Mouse (Mus musculus) neural tube, embryonic 14.5 days (tissue): ENCODE measurements at regions not wholly inside any gene's neighbourhood (a gene's known extent, or its start where the extent isn't known, plus 50 kb on each side); places are given as distances from the start of the nearest gene placed in this dataset.
"Not testable (repeated sequence)": the region's sequence is repeated elsewhere in the genome, so short reads cannot be mapped to it uniquely, and the experiment has no call there.

Experiments
- ATAC-seq: fragments of 200-750 bp; cut with Nextera tagmentation; 2 replicates; pipeline ENCODE4 v1.8.0; 2017; ENCODE audit warnings: low read depth, mild to moderate bottlenecking, moderate TSS enrichment, moderate library complexity
- H3K27ac ChIP-seq: fragments of 300-500 bp; sonication (generic); 2 replicates; pipeline ENCODE4 v1.5.1; 2014; ENCODE audit warnings: low read depth, mild to moderate bottlenecking, control low read depth, low read length, moderate library complexity, mixed read lengths
- H3K27me3 ChIP-seq: fragments of 300-500 bp; sonication (generic); 2 replicates; pipeline ENCODE4 v1.6.1; 2014; ENCODE audit warnings: low read length; ENCODE audit not compliant: control insufficient read depth, insufficient read depth
- H3K36me3 ChIP-seq: fragments of 300-500 bp; sonication (generic); 2 replicates; pipeline ENCODE4 v1.6.1; 2014; ENCODE audit warnings: low read length, mixed read lengths; ENCODE audit not compliant: control insufficient read depth, insufficient read depth
- H3K4me1 ChIP-seq: fragments of 300-500 bp; sonication (generic); 2 replicates; pipeline ENCODE4 v1.6.1; 2014; ENCODE audit warnings: low read length; ENCODE audit not compliant: control insufficient read depth, insufficient read depth
- H3K4me2 ChIP-seq: fragments of 300-500 bp; sonication (generic); 2 replicates; pipeline ENCODE4 v1.6.1; 2014; ENCODE audit warnings: mild to moderate bottlenecking, low read depth, low read length, control low read depth
- H3K4me3 ChIP-seq: fragments of 300-500 bp; sonication (generic); 2 replicates; pipeline ENCODE4 v1.5.1; 2014; ENCODE audit warnings: low read depth, low read length, control low read depth, mixed read lengths
- H3K9ac ChIP-seq: fragments of 300-500 bp; sonication (generic); replicated peaks from 2 replicates; pipeline ENCODE4 v1.6.1; 2014; ENCODE audit warnings: low read depth, mild to moderate bottlenecking, control low read depth, low read length, mixed read lengths
- H3K9me3 ChIP-seq: fragments of 300-500 bp; sonication (generic); 2 replicates; pipeline ENCODE4 v1.6.1; 2016; ENCODE audit warnings: low read length; ENCODE audit not compliant: control insufficient read depth
- WGBS: fragments of 180-500 bp; shearing (Covaris S2); extraction: QIAGEN DNeasy Blood & Tissue Kit; methylation state at CpG from one replicate; pipeline ENCODE4 v1.1.7; 2014; 5-methylcytosine and 5-hydroxymethylcytosine counted together

- peak; percentile 100 for ATAC-seq
- not testable (repeated sequence) for H3K27me3 ChIP-seq, H3K4me1 ChIP-seq, H3K9ac ChIP-seq, H3K36me3 ChIP-seq, H3K27ac ChIP-seq, H3K9me3 ChIP-seq
- Histone ChIP-seq H3K4me2 (peak overlapping the region; percentile 16; the same call in 1 of the 2 replicates), H3K4me3 (peak overlapping the region; percentile 16; the same call in 1 of the 2 replicates)
- 5% methylated on average over 24 of the region's 65 CpGs for WGBS
Measured at GRCm38 (mm10) chr5:108903134-108903923, 50.9 kb upstream of the Vmn2r9 start.
